Mouse (Mus musculus) hindbrain, embryonic 16.5 days (tissue): ENCODE data around the gene Myh14. TPM values are rescaled to one million over a fixed set of nuclear protein-coding genes. Genes with fewer than 3 reads are reported as not detected.
"Not testable (repeated sequence)": the region's sequence is repeated elsewhere in the genome, so short reads cannot be mapped to it uniquely, and the experiment has no call there.

ENCODE experiments used
- ATAC-seq: fragments of 200-750 bp; cut with Nextera tagmentation; 2 replicates; pipeline ENCODE4 v1.8.0; 2017; ENCODE audit warnings: moderate TSS enrichment, moderate library complexity
- H3K27ac ChIP-seq: fragments of 300-500 bp; sonication (generic); 2 replicates; pipeline ENCODE4 v1.5.1; 2014; ENCODE audit warnings: low read depth, mild to moderate bottlenecking, control low read depth, low read length, moderate library complexity
- H3K27me3 ChIP-seq: fragments of 300-500 bp; sonication (generic); replicated peaks from 2 replicates; pipeline ENCODE4 v1.6.1; 2014; ENCODE audit warnings: low read length; ENCODE audit not compliant: control insufficient read depth, insufficient read depth
- H3K36me3 ChIP-seq: fragments of 300-500 bp; sonication (generic); 2 replicates; pipeline ENCODE4 v1.6.1; 2014; ENCODE audit warnings: mild to moderate bottlenecking, low read length, moderate library complexity, mixed read lengths; ENCODE audit not compliant: control insufficient read depth, insufficient read depth
- H3K4me1 ChIP-seq: fragments of 300-500 bp; sonication (generic); 2 replicates; pipeline ENCODE4 v1.6.1; 2014; ENCODE audit warnings: low read depth, low read length; ENCODE audit not compliant: control insufficient read depth, insufficient read depth
- H3K4me2 ChIP-seq: fragments of 300-500 bp; sonication (generic); 2 replicates; pipeline ENCODE4 v1.6.1; 2014; ENCODE audit warnings: mild to moderate bottlenecking, low read length, control low read depth, moderate library complexity
- H3K4me3 ChIP-seq: fragments of 300-500 bp; sonication (generic); 2 replicates; pipeline ENCODE4 v1.5.1; 2014; ENCODE audit warnings: mild to moderate bottlenecking, low read length, control low read depth, moderate library complexity
- H3K9ac ChIP-seq: fragments of 300-500 bp; sonication (generic); 2 replicates; pipeline ENCODE4 v1.6.1; 2014; ENCODE audit warnings: low read depth, mild to moderate bottlenecking, control low read depth, low read length, moderate library complexity
- H3K9me3 ChIP-seq: fragments of 300-500 bp; sonication (generic); 2 replicates; pipeline ENCODE4 v1.6.1; 2014; ENCODE audit warnings: mild to moderate bottlenecking, low read length, moderate library complexity; ENCODE audit not compliant: control insufficient read depth
- WGBS: fragments of 180-500 bp; shearing (Covaris S2); extraction: QIAGEN DNeasy Blood & Tissue Kit; methylation state at CpG from one replicate; pipeline ENCODE4 v1.1.7; 2014; 5-methylcytosine and 5-hydroxymethylcytosine counted together
- polyA plus RNA-seq: library from polyadenylated mRNA; unstranded; fragments of >200 nt; fragmentation: Nextera tagmentation; extraction: Ambion mirVana; gene quantifications from 2 replicates; pipeline ENCODE4 v1.2.1, GENCODE M21; 2015

Myh14 gene
- 5.0 and 8.0 TPM in 2 replicates for polyA plus RNA-seq

DNA sequence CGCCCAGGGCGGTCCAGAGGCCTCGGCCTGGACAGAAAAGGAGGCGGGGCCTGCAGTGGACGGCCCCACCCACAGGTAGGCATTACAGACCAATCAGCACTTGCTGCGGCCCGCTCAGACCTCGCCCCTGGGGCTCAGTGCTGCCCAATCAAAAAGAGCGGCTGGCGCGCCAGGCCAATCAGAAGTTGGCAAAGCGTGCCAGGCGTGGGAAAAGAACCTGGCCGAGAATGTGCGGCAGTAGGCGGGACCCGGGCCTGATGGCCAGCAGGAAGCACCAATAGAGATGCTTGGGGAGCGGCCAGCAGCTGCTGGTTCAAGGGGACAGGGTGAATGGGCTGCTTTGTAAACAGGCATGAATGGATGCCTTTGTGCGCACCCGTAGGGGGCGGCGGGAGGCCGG, at the start of gene Myh14:
TSS of gene Myh14 (minus strand) at position 41 of the 400 bp plus-strand sequence.
- Histone ChIP-seq H3K27me3 (peaks cover 10% of the 10 kb centered on the region; the same call in 1 of the 2 replicates), H3K4me3 (peak within 1 kb of the TSS; percentile 41), H3K9me3 (no peaks in the 10 kb centered on the region), H3K27ac (no peak within 1 kb of the TSS), H3K4me1 (peaks cover 7% of the 10 kb centered on the region), H3K9ac (peak within 1 kb of the TSS; percentile 47; the same call in 1 of the 2 replicates), H3K36me3 (no peaks in the 10 kb centered on the region), H3K4me2 (peak within 1 kb of the TSS; percentile 63)
- 1% methylated on average over 23 of the region's 23 CpGs for WGBS
- ATAC-seq = peak; percentile 97

DNA sequence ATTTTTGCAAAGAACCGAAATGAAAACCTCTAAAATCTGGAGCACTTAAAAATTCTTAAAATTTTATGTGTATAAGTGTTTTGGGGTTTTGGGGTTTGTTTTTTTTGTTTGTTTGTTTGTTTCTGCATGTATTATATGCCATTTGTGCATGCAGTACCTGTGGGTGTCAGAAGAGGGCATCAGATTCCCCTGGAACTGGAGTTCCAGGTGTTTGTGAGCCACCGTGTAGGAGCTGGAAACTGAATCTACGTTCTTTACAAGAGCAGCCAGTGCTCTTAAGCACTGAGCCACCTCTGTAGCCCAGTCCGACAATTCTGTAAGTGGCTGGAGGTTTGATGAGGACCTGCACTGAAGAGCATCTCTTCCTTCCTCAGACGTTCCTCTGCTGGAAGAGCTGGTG, 39.2 kb upstream of the Myh14 start:
- no peak for ATAC-seq
- Histone ChIP-seq H3K4me2 (no peak overlapping the region), H3K4me3 (no peak overlapping the region), H3K4me1 (no peaks in the 10 kb centered on the region), H3K9ac (no peak overlapping the region), H3K9me3 (no peaks in the 10 kb centered on the region), H3K27ac (no peak overlapping the region), H3K36me3 (no peaks in the 10 kb centered on the region), H3K27me3 (no peaks in the 10 kb centered on the region)
- WGBS = 86% methylated on average over 5 of the region's 5 CpGs

GRCm38 (mm10) chr7:44708574-44708973, 37.9 kb upstream of the Myh14 start, which contains the start of gene Izumo2:
TSS of gene Izumo2 (plus strand) at chr7:44708742.
- Histone ChIP-seq H3K9me3 (no peaks in the 10 kb centered on the region), H3K9ac (no peak within 1 kb of the TSS), H3K36me3 (no peaks in the 10 kb centered on the region), H3K27ac (no peak within 1 kb of the TSS), H3K4me3 (no peak within 1 kb of the TSS), H3K4me2 (no peak within 1 kb of the TSS), H3K27me3 (no peaks in the 10 kb centered on the region), H3K4me1 (no peaks in the 10 kb centered on the region)
- WGBS = 72% methylated on average over 14 of the region's 14 CpGs
- no peak for ATAC-seq

- H3K9ac ChIP-seq, ATAC-seq, H3K36me3 ChIP-seq, H3K4me3 ChIP-seq, H3K9me3 ChIP-seq, H3K27me3 ChIP-seq, H3K27ac ChIP-seq, H3K4me2 ChIP-seq, H3K4me1 ChIP-seq: not testable (repeated sequence)
- WGBS = 91% methylated on average over 5 of the region's 6 CpGs
Measured at GRCm38 (mm10) chr7:44708093-44708492, 37.5 kb upstream of the Myh14 start.

DNA sequence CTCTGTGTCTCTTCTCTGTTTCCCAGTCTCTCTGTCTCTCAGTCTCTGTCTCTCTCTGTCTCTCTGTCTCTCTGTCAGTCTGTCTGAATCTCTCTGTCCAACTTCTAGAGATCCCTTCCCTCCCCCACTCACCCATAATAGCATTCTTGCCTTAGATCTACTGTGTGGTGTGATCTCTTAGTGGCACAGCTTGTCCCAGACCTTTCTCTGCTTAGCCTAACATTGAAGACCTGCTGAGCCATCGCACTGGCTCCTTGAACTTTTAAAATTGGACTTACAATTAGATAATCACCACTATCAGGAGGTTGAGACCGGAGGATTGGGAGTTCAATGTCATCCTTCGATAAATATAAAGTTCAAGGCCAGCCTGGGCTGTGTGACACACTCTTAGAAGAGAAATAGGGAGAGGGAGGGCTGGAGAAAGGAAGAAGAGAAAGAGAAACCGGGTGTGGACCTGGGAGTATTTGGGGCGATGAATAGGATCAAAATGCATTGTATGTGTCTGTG, 36.6 kb upstream of the Myh14 start:
- no peak overlapping the region for H3K27ac ChIP-seq
- no peaks in the 10 kb centered on the region for H3K4me1 ChIP-seq
- H3K4me3 ChIP-seq = no peak overlapping the region
- no peak for ATAC-seq
- WGBS = 90% methylated on average over 5 of the region's 5 CpGs
- no peak overlapping the region for H3K4me2 ChIP-seq
- H3K27me3 ChIP-seq = no peaks in the 10 kb centered on the region
- no peak overlapping the region for H3K9ac ChIP-seq
- H3K9me3 ChIP-seq = no peaks in the 10 kb centered on the region
- no peaks in the 10 kb centered on the region for H3K36me3 ChIP-seq

DNA sequence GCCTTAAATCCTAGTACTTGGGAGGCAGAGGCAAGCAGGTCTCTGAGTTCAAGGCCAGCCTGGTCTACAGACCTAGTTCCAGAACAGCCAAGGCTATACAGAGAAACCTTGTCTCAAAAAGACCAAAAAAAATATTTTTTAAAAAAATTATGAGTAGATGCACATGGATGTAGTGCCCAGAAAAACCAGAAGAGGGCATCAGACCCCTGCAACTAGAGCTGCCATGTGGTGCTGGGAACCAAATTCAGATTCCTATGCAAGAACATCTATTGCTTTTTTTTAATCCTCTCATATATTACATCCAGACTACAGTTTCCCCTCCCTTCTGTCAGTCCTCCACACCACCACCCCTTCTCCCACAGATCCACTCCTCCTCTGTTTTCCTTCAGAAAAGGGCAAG, 35.7 kb upstream of the Myh14 start:
- no peak overlapping the region for H3K4me3 ChIP-seq
- no peak overlapping the region for H3K27ac ChIP-seq
- H3K9ac ChIP-seq = no peak overlapping the region
- no peak for ATAC-seq
- H3K27me3 ChIP-seq = no peaks in the 10 kb centered on the region
- H3K9me3 ChIP-seq = no peaks in the 10 kb centered on the region
- H3K4me1 ChIP-seq = no peaks in the 10 kb centered on the region
- H3K4me2 ChIP-seq = no peak overlapping the region
- no peaks in the 10 kb centered on the region for H3K36me3 ChIP-seq

- Histone ChIP-seq H3K36me3 (no peaks in the 10 kb centered on the region), H3K9me3 (no peaks in the 10 kb centered on the region), H3K9ac (no peak overlapping the region), H3K27ac (no peak overlapping the region), H3K4me3 (no peak overlapping the region), H3K27me3 (no peaks in the 10 kb centered on the region), H3K4me2 (no peak overlapping the region), H3K4me1 (no peaks in the 10 kb centered on the region)
- ATAC-seq = no peak
- WGBS = 91% methylated on average over 4 of the region's 4 CpGs
Measured at GRCm38 (mm10) chr7:44705086-44705485, 34.4 kb upstream of the Myh14 start.

GRCm38 (mm10) chr7:44704363-44704762, 33.7 kb upstream of the Myh14 start:
- no peak for ATAC-seq
- no peaks in the 10 kb centered on the region for H3K27me3 ChIP-seq
- H3K36me3 ChIP-seq = no peaks in the 10 kb centered on the region
- 60% methylated on average over 3 of the region's 3 CpGs for WGBS
- no peak overlapping the region for H3K27ac ChIP-seq
- H3K4me3 ChIP-seq = no peak overlapping the region
- H3K4me1 ChIP-seq = no peaks in the 10 kb centered on the region
- no peak overlapping the region for H3K9ac ChIP-seq
- no peaks in the 10 kb centered on the region for H3K9me3 ChIP-seq
- H3K4me2 ChIP-seq = no peak overlapping the region

DNA sequence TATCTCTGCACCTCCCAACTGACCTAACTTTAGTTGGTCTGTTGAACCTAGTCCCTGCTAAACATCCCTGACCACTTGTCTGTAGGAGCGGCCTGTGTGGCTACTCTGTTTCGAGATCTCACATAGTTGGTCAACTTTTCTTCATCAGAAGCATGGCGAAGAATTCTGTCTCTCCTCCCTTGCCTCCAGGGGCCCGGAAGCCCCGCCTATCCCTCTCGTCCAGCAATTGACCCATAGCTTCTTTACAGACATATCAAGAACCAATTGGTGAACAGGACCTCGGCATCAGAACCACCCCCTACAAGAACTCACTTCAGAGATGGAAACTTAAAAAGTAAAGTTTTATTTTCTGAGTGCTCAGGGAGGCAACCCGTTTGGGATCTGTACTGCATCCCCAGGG, 32.3 kb upstream of the Myh14 start:
- WGBS = 80% methylated on average over 8 of the region's 8 CpGs
- H3K9me3 ChIP-seq = no peaks in the 10 kb centered on the region
- no peak overlapping the region for H3K9ac ChIP-seq
- H3K27ac ChIP-seq = no peak overlapping the region
- no peaks in the 10 kb centered on the region for H3K4me1 ChIP-seq
- no peak overlapping the region for H3K4me2 ChIP-seq
- H3K36me3 ChIP-seq = no peaks in the 10 kb centered on the region
- no peaks in the 10 kb centered on the region for H3K27me3 ChIP-seq
- no peak overlapping the region for H3K4me3 ChIP-seq
- ATAC-seq = no peak

DNA sequence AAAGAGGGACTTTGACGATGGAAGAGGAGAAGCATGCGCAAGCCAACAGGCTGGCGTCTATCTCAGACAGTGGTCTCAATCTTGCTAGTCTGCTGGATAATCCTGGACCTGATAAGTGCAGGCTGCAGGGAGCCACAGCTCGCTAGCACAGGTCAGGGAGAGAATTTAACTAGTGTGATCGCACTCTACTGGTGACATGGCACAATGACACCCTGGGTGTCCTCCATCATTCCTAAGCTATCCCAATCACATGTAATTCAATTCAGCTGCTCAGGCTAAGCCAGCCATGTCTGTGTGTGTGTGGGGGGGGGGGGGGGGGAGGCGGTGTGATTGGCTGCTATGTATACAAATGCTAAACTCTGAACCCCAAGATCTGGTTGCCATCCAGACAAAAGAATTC, 31.3 kb upstream of the Myh14 start:
- H3K9ac ChIP-seq = no peak overlapping the region
- no peaks in the 10 kb centered on the region for H3K9me3 ChIP-seq
- H3K36me3 ChIP-seq = no peaks in the 10 kb centered on the region
- H3K4me2 ChIP-seq = no peak overlapping the region
- 8% methylated on average over 6 of the region's 6 CpGs for WGBS
- H3K27ac ChIP-seq = no peak overlapping the region
- no peaks in the 10 kb centered on the region for H3K27me3 ChIP-seq
- peak; percentile 75 for ATAC-seq
- H3K4me3 ChIP-seq = no peak overlapping the region
- peaks cover 7% of the 10 kb centered on the region for H3K4me1 ChIP-seq
